ENCODE assay signal across 12 mouse cellular contexts in genomic region chr3:104765021-104765420, GRCm38 (mm10). TPM values are rescaled to one million over a fixed set of nuclear protein-coding genes. Genes with fewer than 3 reads are reported as not detected.
DNase-seq lines count a peak whose midpoint lies in the region; ATAC-seq and TF ChIP-seq lines count a peak whose summit lies in the region.
"Had no signal": no experiment of that assay in that cellular context is flagged by ENCODE, and none has a peak within 500 bp of the region (broad histone marks: within the 10 kb centered on the region; RNA-seq: fewer than 3 reads in every experiment).

No protein-coding gene starts in this region.

- DNase-seq in adrenal gland, postnatal 14 days = peak; percentile 51
- DNase-seq in adrenal gland, adult 8-10 months = no peak
- DNase-seq in left cerebral cortex, adult 2 months (ENCODE audit: extremely low spot score in 1 of 2, low spot score in 2 of 2) = no peak
- DNase-seq in left cerebral cortex, postnatal 10 days (ENCODE audit: extremely low spot score in 1 of 2, low spot score in 2 of 2) = no peak
- peak; percentile 62 for DNase-seq in ES-CJ7 (ENCODE audit: low read depth, low spot score)
- DNase-seq in limb, embryonic 11.5 days (ENCODE audit: low spot score) = peak; percentile 68
- no peak for DNase-seq in gastrocnemius, adult 8-10 months (ENCODE audit: low spot score in 2 of 2)
- no peak for DNase-seq in thymus, postnatal 25 days
- DNase-seq: liver, embryonic 13.5 days had no signal

- TF ChIP-seq CTCF in left cerebral cortex, adult 2 months (IDR thresholded peaks at IDR 0.05) = peak; percentile 49

- H3K9me3 ChIP-seq in limb, embryonic 11.5 days (ENCODE audit: control insufficient read depth, low read length) = no peaks in the 10 kb centered on the region
- H3K9me3 ChIP-seq: liver, embryonic 13.5 days; neural tube, embryonic 12.5 days; stomach, embryonic 15.5 days had no signal

- H3K4me2 ChIP-seq in limb, embryonic 11.5 days (ENCODE audit: low read depth, severe bottlenecking) = no peak overlapping the region
- H3K4me2 ChIP-seq: liver, embryonic 13.5 days; neural tube, embryonic 12.5 days; stomach, embryonic 15.5 days had no signal

- H3K9ac ChIP-seq in limb, embryonic 11.5 days (ENCODE audit: low read length) = no peak overlapping the region
- H3K9ac ChIP-seq: liver, embryonic 13.5 days; neural tube, embryonic 12.5 days; stomach, embryonic 15.5 days had no signal

- intact Hi-C loops in left cerebral cortex, adult 2 months (cut with DNase I) = no loop called here
- intact Hi-C loops in left cerebral cortex, postnatal 10 days (cut with DNase I) = no loop called here

- 28% methylated on average over 4 of the region's 4 CpGs for WGBS in limb, embryonic 11.5 days

- ATAC-seq in limb, embryonic 11.5 days (ENCODE audit: insufficient number of reproducible peaks, low FRiP score, low TSS enrichment, low read depth) = no peak

- peaks cover 2% of the 10 kb centered on the region; the same call in 1 of the 2 replicates for H3K4me1 ChIP-seq in limb, embryonic 11.5 days (ENCODE audit: control insufficient read depth, insufficient read depth, low read length)
- H3K4me1 ChIP-seq: neural tube, embryonic 12.5 days had no signal

- H3K36me3 ChIP-seq in limb, embryonic 11.5 days (ENCODE audit: control insufficient read depth, insufficient read depth, low read length) = no peaks in the 10 kb centered on the region
- H3K36me3 ChIP-seq: liver, embryonic 13.5 days; neural tube, embryonic 12.5 days; stomach, embryonic 15.5 days had no signal

- H3K27ac ChIP-seq in left cerebral cortex, adult 2 months = no peak overlapping the region
- H3K27ac ChIP-seq in limb, embryonic 11.5 days (replicated peaks; ENCODE audit: low read depth, low read length) = no peak overlapping the region
- H3K27ac ChIP-seq: liver, embryonic 13.5 days; neural tube, embryonic 12.5 days; stomach, embryonic 15.5 days had no signal

- no peaks in the 10 kb centered on the region for H3K27me3 ChIP-seq in limb, embryonic 11.5 days (ENCODE audit: control insufficient read depth, insufficient read depth, low read length)
- H3K27me3 ChIP-seq: stomach, embryonic 15.5 days had no signal

- no peak overlapping the region for H3K4me3 ChIP-seq in left cerebral cortex, adult 2 months
- H3K4me3 ChIP-seq in limb, embryonic 11.5 days (ENCODE audit: low read depth, low read length) = no peak overlapping the region
- H3K4me3 ChIP-seq: liver, embryonic 13.5 days; neural tube, embryonic 12.5 days; stomach, embryonic 15.5 days had no signal

RNA-seq across cellular contexts. Expression of gene Ppm1j, which starts 15.8 kb away (rescaled TPM):
- total RNA-seq in adrenal gland, postnatal 14 days (2021) = 5.7 and 10.0 TPM in 2 replicates
- total RNA-seq in adrenal gland, adult 8-10 months (2022) = 10 to 100 TPM in 2 of 4 experiments, 1 to 10 TPM in 2; 3.9 to 12.9 (median 9.3) TPM
- 1 to 10 TPM in 1 of 2 experiments, under 1 TPM in 1; 0.72 to 1.2 TPM for total RNA-seq in left cerebral cortex, adult 2 months (2021)
- 1 to 10 TPM; 1.4 to 2.7 TPM for total RNA-seq in left cerebral cortex, postnatal 10 days (2021)
- 1.3 and 1.8 TPM in 2 replicates for polyA plus RNA-seq in limb, embryonic 11.5 days (2014; fragmentation: Nextera tagmentation; extraction: Ambion mirVana)
- total RNA-seq in gastrocnemius, adult 8-10 months (2022) = 10 to 100 TPM; 33.3 to 41.9 (median 35.3) TPM
- total RNA-seq: hematopoietic stem cell, adult 5-6 weeks had no signal

RNA-seq across cellular contexts. Expression of gene Fam19a3, which starts 16.6 kb away (rescaled TPM):
- 0.90 and 1.9 TPM in 2 replicates for total RNA-seq in adrenal gland, postnatal 14 days (2021)
- 1 to 10 TPM in 2 of 4 experiments, under 1 TPM in 2; 0.52 to 2.2 (median 1.1) TPM for total RNA-seq in adrenal gland, adult 8-10 months (2022)
- under 1 TPM in 1 of 2 experiments, not detected in 1; 0.07 TPM for total RNA-seq in left cerebral cortex, adult 2 months (2021)
- total RNA-seq in left cerebral cortex, postnatal 10 days (2021) = not detected
- polyA plus RNA-seq in limb, embryonic 11.5 days (2014; fragmentation: Nextera tagmentation; extraction: Ambion mirVana) = 0.29 and 0.30 TPM in 2 replicates
- total RNA-seq in gastrocnemius, adult 8-10 months (2022) = 1 to 10 TPM; 1.9 to 3.2 (median 2.6) TPM
- total RNA-seq: hematopoietic stem cell, adult 5-6 weeks had no signal
- polyA plus RNA-seq: liver, embryonic 13.5 days; neural tube, embryonic 12.5 days had no signal

RNA-seq across cellular contexts. Expression of gene Rhoc, which starts 23.2 kb away (rescaled TPM):
- total RNA-seq in adrenal gland, postnatal 14 days (2021) = 136 and 141 TPM in 2 replicates
- 100 to 1,000 TPM; 116 to 131 (median 124) TPM for total RNA-seq in adrenal gland, adult 8-10 months (2022)
- total RNA-seq in left cerebral cortex, adult 2 months (2021) = 10 to 100 TPM; 27.9 to 29.3 TPM
- total RNA-seq in left cerebral cortex, postnatal 10 days (2021) = 10 to 100 TPM; 38.5 to 39.0 TPM
- polyA plus RNA-seq in limb, embryonic 11.5 days (2014; fragmentation: Nextera tagmentation; extraction: Ambion mirVana) = 146 and 160 TPM in 2 replicates
- total RNA-seq in gastrocnemius, adult 8-10 months (2022) = 10 to 100 TPM; 30.2 to 33.5 (median 32.0) TPM

RNA-seq across cellular contexts. Expression of gene Mov10, which starts 53.3 kb away (rescaled TPM):
- 17.8 and 18.4 TPM in 2 replicates for total RNA-seq in adrenal gland, postnatal 14 days (2021)
- 10 to 100 TPM; 19.8 to 26.6 (median 23.7) TPM for total RNA-seq in adrenal gland, adult 8-10 months (2022)
- total RNA-seq in left cerebral cortex, adult 2 months (2021) = 10 to 100 TPM; 10.5 to 10.9 TPM
- 1 to 10 TPM; 9.3 to 9.7 TPM for total RNA-seq in left cerebral cortex, postnatal 10 days (2021)
- polyA plus RNA-seq in limb, embryonic 11.5 days (2014; fragmentation: Nextera tagmentation; extraction: Ambion mirVana) = 61.4 and 62.3 TPM in 2 replicates
- total RNA-seq in gastrocnemius, adult 8-10 months (2022) = under 1 TPM; 0.32 to 0.92 (median 0.54) TPM

Comparison
In these comparisons a context has a peak if more than half of its experiments do, and no peak if none do; other contexts are left out.
1. DNase-seq: peak in adrenal gland, postnatal 14 days (single experiment), ES-CJ7 (single experiment) and limb, embryonic 11.5 days (single experiment); none in adrenal gland, adult 8-10 months (single experiment), left cerebral cortex, adult 2 months (0 of 2), left cerebral cortex, postnatal 10 days (0 of 2), gastrocnemius, adult 8-10 months (0 of 2) and thymus, postnatal 25 days (single experiment).